Mouse (Mus musculus): ENCODE data around the gene Slc52a3. TPM values are rescaled to one million over a fixed set of nuclear protein-coding genes. Genes with fewer than 3 reads are reported as not detected.
A peak's percentile ranks its signal among the peaks of the same experiment; 100 is the strongest.

Slc52a3 gene
- polyA plus RNA-seq, 1 experiment from 2014 or later = 0.43 TPM

- Histone ChIP-seq H3K9me3 (ENCODE audit: low read length) (no peaks in the 10 kb centered on the region), H3K4me2 (ENCODE audit: low read depth, low read length) (peak overlapping the region; percentile 74), H3K4me1 (ENCODE audit: insufficient read depth) (peaks cover 64% of the 10 kb centered on the region), H3K4me3 (ENCODE audit: low read depth, low read length) (peak overlapping the region; percentile 44), H3K27me3 (ENCODE audit: insufficient read depth, low read length) (no peaks in the 10 kb centered on the region), H3K36me3 (replicated peaks; ENCODE audit: insufficient read depth, low read length) (peaks cover 12% of the 10 kb centered on the region), H3K9ac (replicated peaks) (peak overlapping the region; percentile 50), H3K27ac (ENCODE audit: low read depth) (peak overlapping the region; percentile 84)
- TF ChIP-seq EP300 (IDR thresholded peaks at IDR 0.05; ENCODE audit: low read depth) (no peak), CTCF (IDR thresholded peaks at IDR 0.05; ENCODE audit: low read depth) (no peak)
- 8% methylated on average over 23 of the region's 23 CpGs for WGBS (ENCODE audit: insufficient replicate concordance)
- DNase-seq = peak; percentile 64
- peak; percentile 37 for ATAC-seq
Measured at GRCm38 (mm10) chr2:151972880-151973594, 23.3 kb upstream of the Slc52a3 start.

- Histone ChIP-seq H3K4me3 (ENCODE audit: low read depth, low read length) (peak overlapping the region; percentile 44), H3K9ac (replicated peaks) (peak overlapping the region; percentile 50), H3K36me3 (replicated peaks; ENCODE audit: insufficient read depth, low read length) (peaks cover 10% of the 10 kb centered on the region), H3K27ac (ENCODE audit: low read depth) (peak overlapping the region; percentile 84), H3K4me1 (ENCODE audit: insufficient read depth) (peaks cover 66% of the 10 kb centered on the region), H3K27me3 (ENCODE audit: insufficient read depth, low read length) (no peaks in the 10 kb centered on the region), H3K4me2 (ENCODE audit: low read depth, low read length) (peak overlapping the region; percentile 74), H3K9me3 (ENCODE audit: low read length) (no peaks in the 10 kb centered on the region)
- peak; percentile 64 for ATAC-seq
- TF ChIP-seq EP300 (IDR thresholded peaks at IDR 0.05; ENCODE audit: low read depth) (no peak), CTCF (IDR thresholded peaks at IDR 0.05; ENCODE audit: low read depth) (peak; percentile 46)
- peak; percentile 81 for DNase-seq
- WGBS (ENCODE audit: insufficient replicate concordance) = 6% methylated on average over 36 of the region's 36 CpGs
Measured at GRCm38 (mm10) chr2:151973595-151974562, 22.4 kb upstream of the Slc52a3 start.

- Histone ChIP-seq H3K27me3 (ENCODE audit: insufficient read depth, low read length) (no peaks in the 10 kb centered on the region), H3K36me3 (replicated peaks; ENCODE audit: insufficient read depth, low read length) (no peaks in the 10 kb centered on the region), H3K27ac (ENCODE audit: low read depth) (no peak overlapping the region), H3K4me2 (ENCODE audit: low read depth, low read length) (no peak overlapping the region), H3K4me3 (ENCODE audit: low read depth, low read length) (no peak overlapping the region), H3K4me1 (ENCODE audit: insufficient read depth) (peaks cover 74% of the 10 kb centered on the region), H3K9ac (replicated peaks) (no peak overlapping the region), H3K9me3 (ENCODE audit: low read length) (no peaks in the 10 kb centered on the region)
- ATAC-seq = no peak
- DNase-seq = no peak
- 73% methylated on average over 5 of the region's 5 CpGs for WGBS (ENCODE audit: insufficient replicate concordance)
- TF ChIP-seq CTCF (IDR thresholded peaks at IDR 0.05; ENCODE audit: low read depth) (peak; percentile 41), EP300 (IDR thresholded peaks at IDR 0.05; ENCODE audit: low read depth) (no peak)
Measured at GRCm38 (mm10) chr2:151975295-151975694, 21.0 kb upstream of the Slc52a3 start.

GRCm38 (mm10) chr2:151976067-151976466, 20.2 kb upstream of the Slc52a3 start:
- DNase-seq (no peak), ATAC-seq (no peak)

GRCm38 (mm10) chr2:151977689-151978440, 18.4 kb upstream of the Slc52a3 start:
- Histone ChIP-seq H3K9ac (replicated peaks) (0 out of 2 replicates have a peak overlapping the region, but pooled peaks have one; percentile 30), H3K27me3 (ENCODE audit: insufficient read depth, low read length) (no peaks in the 10 kb centered on the region), H3K4me3 (ENCODE audit: low read depth, low read length) (no peak overlapping the region), H3K4me2 (ENCODE audit: low read depth, low read length) (peak overlapping the region; percentile 86; the same call in 1 of the 2 replicates), H3K36me3 (replicated peaks; ENCODE audit: insufficient read depth, low read length) (no peaks in the 10 kb centered on the region), H3K27ac (ENCODE audit: low read depth) (no peak overlapping the region), H3K9me3 (ENCODE audit: low read length) (no peaks in the 10 kb centered on the region), H3K4me1 (ENCODE audit: insufficient read depth) (peaks cover 57% of the 10 kb centered on the region)
- TF ChIP-seq EP300 (IDR thresholded peaks at IDR 0.05; ENCODE audit: low read depth) (no peak), CTCF (IDR thresholded peaks at IDR 0.05; ENCODE audit: low read depth) (no peak)
- DNase-seq (peak; percentile 31), ATAC-seq (no peak)
- 76% methylated on average over 4 of the region's 4 CpGs for whole genome bisulfite sequencing (ENCODE audit: insufficient replicate concordance)

More at GRCm38 (mm10) chr2:151976067-151976466, 20.2 kb upstream of the Slc52a3 start:
- Histone ChIP-seq H3K27me3 (ENCODE audit: insufficient read depth, low read length) (no peaks in the 10 kb centered on the region), H3K4me1 (ENCODE audit: insufficient read depth) (peaks cover 72% of the 10 kb centered on the region), H3K36me3 (replicated peaks; ENCODE audit: insufficient read depth, low read length) (no peaks in the 10 kb centered on the region), H3K9ac (replicated peaks) (no peak overlapping the region), H3K27ac (ENCODE audit: low read depth) (0 out of 2 replicates have a peak overlapping the region, but pooled peaks have one; percentile 11), H3K4me2 (ENCODE audit: low read depth, low read length) (0 out of 2 replicates have a peak overlapping the region, but pooled peaks have one; percentile 9), H3K4me3 (ENCODE audit: low read depth, low read length) (no peak overlapping the region), H3K9me3 (ENCODE audit: low read length) (no peaks in the 10 kb centered on the region)
- TF ChIP-seq EP300 (IDR thresholded peaks at IDR 0.05; ENCODE audit: low read depth) (no peak), CTCF (IDR thresholded peaks at IDR 0.05; ENCODE audit: low read depth) (no peak)
- 67% methylated on average over 3 of the region's 3 CpGs for WGBS (ENCODE audit: insufficient replicate concordance)
